Comparison of ENCODE assay signal across 9 mouse cellular contexts in genomic region chrX:140558176-140558844, GRCm38 (mm10). TPM values are rescaled to one million over a fixed set of nuclear protein-coding genes. Genes with fewer than 3 reads are reported as not detected.
DNase-seq lines count a peak whose midpoint lies in the region; ATAC-seq lines count a peak whose summit lies in the region.
"Had no signal": no experiment of that assay in that cellular context is flagged by ENCODE, and none has a peak within 500 bp of the region (broad histone marks: within the 10 kb centered on the region; RNA-seq: fewer than 3 reads in every experiment).

No protein-coding gene starts in this region.

- peak; percentile 82 for ATAC-seq in heart, embryonic 16.5 days (replicated peaks; ENCODE audit: extremely low read depth, insufficient read depth, low FRiP score)

- 0 out of 2 replicates have a peak, but pooled peaks cover 2% of the 10 kb centered on the region for H3K27me3 ChIP-seq in heart, embryonic 16.5 days (ENCODE audit: control insufficient read depth, insufficient read depth, low read length)
- H3K27me3 ChIP-seq in limb, embryonic 10.5 days (ENCODE audit: low read depth, poor library complexity, severe bottlenecking) = peaks cover 98% of the 10 kb centered on the region

- no peaks in the 10 kb centered on the region for H3K36me3 ChIP-seq in heart, embryonic 16.5 days (ENCODE audit: control insufficient read depth, insufficient read depth)
- no peaks in the 10 kb centered on the region for H3K36me3 ChIP-seq in limb, embryonic 10.5 days
- H3K36me3 ChIP-seq: limb, embryonic 15.5 days had no signal

- no peak overlapping the region for H3K9ac ChIP-seq in heart, embryonic 16.5 days (ENCODE audit: low read length)
- H3K9ac ChIP-seq: limb, embryonic 15.5 days had no signal

- peaks cover 25% of the 10 kb centered on the region for H3K4me1 ChIP-seq in heart, embryonic 16.5 days (ENCODE audit: control insufficient read depth, insufficient read depth, low read length)
- no peaks in the 10 kb centered on the region for H3K4me1 ChIP-seq in limb, embryonic 10.5 days
- H3K4me1 ChIP-seq: limb, embryonic 15.5 days had no signal

- peak; percentile 35 to 60 for DNase-seq in cerebellum, postnatal 10 days
- DNase-seq in cerebellum, adult 11-12 months = no peak
- DNase-seq in adrenal gland, postnatal 10 days = peak; percentile 80
- peak; percentile 77 for DNase-seq in lung, postnatal 10 days
- no peak for DNase-seq in spleen, adult 12 weeks (ENCODE audit: low spot score)
- no peak for DNase-seq in limb, embryonic 10.5 days (ENCODE audit: low spot score)
- no peak for DNase-seq in retina, embryonic 14.5 days (ENCODE audit: low spot score)

- H3K9me3 ChIP-seq in heart, embryonic 16.5 days (replicated peaks; ENCODE audit: control insufficient read depth, low read length) = no peaks in the 10 kb centered on the region
- H3K9me3 ChIP-seq in limb, embryonic 10.5 days (replicated peaks) = no peaks in the 10 kb centered on the region
- H3K9me3 ChIP-seq: limb, embryonic 15.5 days had no signal

- H3K4me2 ChIP-seq in heart, embryonic 16.5 days (ENCODE audit: low read depth, low read length) = peak overlapping the region; percentile 12; the same call in 1 of the 2 replicates
- H3K4me2 ChIP-seq: limb, embryonic 15.5 days had no signal

- H3K4me3 ChIP-seq in heart, embryonic 16.5 days (ENCODE audit: low read length) = no peak overlapping the region
- H3K4me3 ChIP-seq in limb, embryonic 10.5 days = no peak overlapping the region
- H3K4me3 ChIP-seq: limb, embryonic 15.5 days had no signal

- H3K27ac ChIP-seq in heart, embryonic 16.5 days (ENCODE audit: low read length) = peak overlapping the region; percentile 87
- no peak overlapping the region for H3K27ac ChIP-seq in limb, embryonic 10.5 days
- H3K27ac ChIP-seq: limb, embryonic 15.5 days had no signal

- 46% methylated on average over 6 of the region's 6 CpGs for WGBS in heart, embryonic 16.5 days
- 73% methylated on average over 6 of the region's 6 CpGs for WGBS in limb, embryonic 10.5 days

RNA-seq across cellular contexts. Expression of gene Tsc22d3, which starts 42.1 kb away (rescaled TPM):
- 100 to 1,000 TPM in 1 of 2 experiments, 10 to 100 TPM in 1; 89.8 to 171 TPM for total RNA-seq in adrenal gland, postnatal 10 days (2021)
- 204 and 223 TPM in 2 replicates for polyA plus RNA-seq in heart, embryonic 16.5 days (2015; fragmentation: Nextera tagmentation; extraction: Ambion mirVana)
- 90.3 and 109 TPM in 2 replicates for polyA plus RNA-seq in limb, embryonic 10.5 days (2016; fragmentation: Nextera tagmentation; extraction: Ambion mirVana)

Comparison
In these comparisons a context has a peak if more than half of its experiments do, and no peak if none do; other contexts are left out.
1. DNase-seq: peak in cerebellum, postnatal 10 days (2 of 2), adrenal gland, postnatal 10 days (single experiment) and lung, postnatal 10 days (single experiment); none in cerebellum, adult 11-12 months (single experiment), spleen, adult 12 weeks (single experiment), limb, embryonic 10.5 days (single experiment) and retina, embryonic 14.5 days (single experiment).